Mouse (Mus musculus): ENCODE results near the gene Kel.

Gene Kel

DNA sequence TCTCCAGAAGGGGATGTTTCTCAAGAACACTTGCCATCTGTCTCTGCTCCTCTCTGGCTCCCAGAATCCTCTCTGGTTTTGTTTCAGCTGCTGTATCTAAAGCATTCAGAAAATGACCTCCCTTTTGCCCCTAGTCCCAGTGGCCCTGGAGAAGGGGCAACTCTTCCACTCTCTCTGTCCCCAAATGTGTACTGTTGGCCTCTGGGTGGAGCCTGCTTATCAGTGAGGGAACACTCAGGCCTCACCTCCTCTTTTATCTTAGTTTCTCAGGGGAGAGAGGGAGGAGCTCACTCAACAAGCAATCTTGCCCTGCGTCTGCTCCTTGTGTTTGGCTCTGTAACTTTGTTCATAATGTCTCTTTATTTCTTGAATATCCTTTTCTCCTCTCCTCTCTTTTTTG, at the start of gene Kel:
TSS of gene Kel (minus strand) at position 217 of the 400 bp plus-strand sequence.
- DNase-seq (ENCODE audit: low read depth, low spot score): no peak

DNA sequence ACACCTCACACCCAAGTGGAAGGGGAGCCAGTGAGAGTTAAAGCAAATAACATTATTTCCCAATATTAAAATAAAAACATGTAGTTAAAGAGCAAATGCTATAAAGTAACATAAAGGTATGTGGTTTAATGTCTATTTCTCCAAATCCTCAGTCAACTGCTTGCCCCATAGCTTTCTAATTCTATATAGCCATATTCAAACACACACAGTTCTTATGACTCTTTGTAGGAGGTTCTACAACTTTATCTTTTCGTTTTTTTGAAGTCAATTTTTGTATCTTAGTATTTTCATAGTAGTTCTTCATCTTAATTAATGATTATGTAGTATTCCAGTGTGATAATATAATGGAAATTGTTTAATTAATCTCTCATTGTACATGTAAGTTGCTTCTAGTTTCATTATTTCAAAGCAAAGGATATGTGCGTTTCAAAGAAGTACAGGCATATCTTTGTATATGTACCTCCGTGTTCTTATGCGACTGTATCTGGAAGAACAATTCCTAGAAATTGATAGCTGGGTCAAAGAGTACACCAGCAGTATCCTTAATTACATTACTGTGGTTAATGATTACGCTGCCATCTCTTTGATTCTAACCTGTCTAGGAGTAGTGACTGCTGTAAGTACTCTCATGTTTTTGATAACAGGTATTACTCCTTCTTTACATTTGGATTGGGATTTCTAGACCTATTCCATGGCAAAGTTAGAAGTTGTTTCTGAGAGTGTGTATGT, 40.7 kb upstream of the Kel start:
- no peak for DNase-seq (ENCODE audit: low read depth, low spot score)

DNA sequence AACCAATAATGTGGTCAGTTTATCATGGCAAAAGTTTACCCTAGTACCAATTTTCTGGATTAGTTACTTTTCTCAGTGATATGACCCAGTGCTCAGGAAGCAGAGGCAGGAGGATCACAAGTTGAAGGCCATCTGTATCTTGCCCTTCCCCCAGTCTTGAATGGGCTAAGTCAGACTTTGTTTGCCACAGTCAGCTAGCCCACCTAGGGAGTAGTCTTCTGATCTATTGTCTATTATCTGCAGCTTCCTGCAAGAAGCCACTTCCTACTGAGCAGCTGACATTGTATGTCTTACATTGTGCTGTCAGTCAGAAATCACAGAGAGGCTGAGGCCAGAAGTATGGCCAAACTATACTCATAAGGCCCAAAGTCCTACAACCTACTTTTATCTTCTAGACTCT, 37.0 kb upstream of the Kel start:
- no peak for DNase-seq (ENCODE audit: low read depth, low spot score)

DNA sequence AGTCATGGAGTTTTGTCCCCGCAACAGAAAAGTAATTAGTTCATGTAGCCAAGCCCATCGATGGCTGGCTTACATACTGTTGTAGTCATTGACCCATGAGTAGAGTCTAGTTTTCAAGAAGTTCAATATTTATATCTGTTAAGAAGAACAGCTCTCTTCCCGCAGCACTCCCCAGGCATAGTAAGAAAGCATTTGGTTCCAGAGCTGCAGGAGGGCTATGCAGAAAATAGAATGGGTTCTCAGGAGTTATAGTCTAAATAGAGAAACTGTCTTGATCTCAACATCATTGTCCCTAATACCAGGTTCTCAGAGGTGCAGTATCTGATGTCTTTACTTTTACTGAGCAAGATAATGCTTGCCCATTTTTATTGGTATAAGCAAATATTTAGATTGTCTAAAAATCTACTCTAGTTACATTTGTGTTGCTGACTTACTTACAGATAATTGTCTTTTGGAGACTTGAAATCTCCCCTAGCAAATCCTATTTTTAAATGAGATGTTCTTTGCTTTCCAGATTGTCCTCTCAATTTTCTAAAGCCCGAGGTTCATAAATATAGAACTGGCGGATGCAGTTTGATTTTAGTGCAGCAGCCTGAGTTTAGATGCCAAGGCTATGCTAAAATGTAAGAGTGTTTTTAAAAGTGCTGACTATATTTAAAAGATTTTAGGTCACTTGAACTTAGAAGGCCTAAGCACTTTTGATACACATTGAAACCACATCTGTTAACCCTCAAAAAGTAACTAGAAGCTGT, 30.8 kb upstream of the Kel start:
- DNase-seq (ENCODE audit: low read depth, low spot score): no peak

DNA sequence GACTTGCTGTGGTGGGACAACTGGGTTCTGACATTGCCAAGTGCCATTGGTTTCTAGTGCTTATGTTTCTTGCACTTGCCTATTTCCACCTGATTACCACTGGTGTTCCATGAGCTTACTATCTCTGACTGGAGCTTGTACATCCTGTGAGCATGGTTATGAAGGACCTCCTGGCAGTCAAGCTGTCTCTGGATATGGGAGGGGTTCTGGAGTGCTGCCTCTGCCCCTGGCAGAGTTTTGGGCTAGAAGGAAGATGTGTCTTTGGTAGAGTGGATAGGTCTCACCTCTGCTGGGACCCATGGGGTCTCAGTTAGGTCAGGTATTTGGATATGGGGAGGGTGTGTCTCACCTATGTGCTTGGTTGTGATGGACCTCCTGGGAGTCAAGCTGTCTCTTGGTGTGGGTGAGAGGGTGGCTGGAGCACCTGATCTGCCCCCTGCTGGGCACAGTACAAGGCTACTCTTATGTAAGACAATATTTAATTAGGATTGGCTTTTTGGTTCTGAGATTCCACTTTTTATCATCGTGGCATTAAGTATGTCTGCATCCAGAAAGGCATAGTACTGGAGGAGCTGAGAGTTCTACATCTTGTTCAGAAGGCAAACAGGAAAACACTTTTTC, 24.0 kb upstream of the Kel start:
- no peak for DNase-seq (ENCODE audit: low read depth, low spot score)

DNA sequence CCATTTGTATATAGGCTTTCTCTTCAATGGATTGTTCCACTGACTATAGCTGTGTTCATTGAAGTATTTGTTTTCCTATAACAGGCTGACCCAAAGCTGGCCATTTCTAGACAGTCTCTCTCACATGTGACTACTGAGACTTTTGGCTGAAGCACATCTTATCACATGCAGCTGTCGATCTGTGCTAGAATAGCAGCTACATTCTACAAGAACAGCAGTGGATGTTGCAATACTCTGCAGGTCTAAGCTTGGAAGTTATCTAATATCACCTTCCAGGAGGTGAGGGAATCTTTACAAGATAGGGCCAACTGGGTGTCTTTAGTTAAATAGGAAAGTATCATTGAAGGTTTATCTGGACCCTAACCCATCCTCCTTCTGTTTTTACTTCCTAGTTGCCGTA, 17.3 kb upstream of the Kel start:
- DNase-seq (ENCODE audit: low read depth, low spot score): no peak

DNA sequence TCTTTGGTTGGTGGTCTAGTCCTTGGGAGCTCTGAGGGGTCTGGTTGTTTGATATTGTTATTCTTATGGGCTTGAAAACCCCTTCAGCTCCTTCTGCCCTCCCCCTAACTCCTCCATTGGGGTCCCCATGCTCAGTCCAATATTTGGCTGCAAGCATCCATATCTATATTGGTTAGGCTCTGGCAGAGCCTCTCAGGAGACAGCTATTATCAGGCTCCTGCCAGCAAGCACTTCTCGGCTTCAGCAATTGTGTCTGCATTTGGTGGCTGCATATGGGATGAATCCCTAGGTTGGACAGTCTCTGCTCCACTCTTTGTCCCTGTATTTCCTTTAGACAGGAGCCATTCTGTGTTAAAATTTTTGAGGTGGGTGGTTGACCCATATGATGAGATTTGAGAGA, 6.1 kb upstream of the Kel start:
- no peak for DNase-seq (ENCODE audit: low read depth, low spot score)

DNA sequence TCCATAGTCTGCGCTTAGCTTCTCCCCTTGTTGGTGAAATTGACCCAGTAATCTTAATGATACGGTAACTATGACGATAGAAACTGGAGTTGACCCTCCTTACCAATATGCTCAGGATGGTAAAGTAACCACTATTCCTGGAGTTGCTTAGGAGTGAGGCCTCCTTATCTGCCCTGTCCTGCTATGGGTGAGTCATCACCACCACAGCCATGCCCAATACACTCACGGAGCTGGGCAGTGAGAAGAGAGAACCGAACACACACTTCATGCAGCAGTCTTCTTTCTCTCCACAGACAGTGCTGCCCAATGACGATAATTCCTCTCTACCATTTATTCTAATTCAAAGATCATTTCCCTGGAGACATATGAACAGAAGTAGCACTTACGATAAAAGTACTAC, 2.1 kb upstream of the Kel start:
- no peak for DNase-seq (ENCODE audit: low read depth, low spot score)

DNA sequence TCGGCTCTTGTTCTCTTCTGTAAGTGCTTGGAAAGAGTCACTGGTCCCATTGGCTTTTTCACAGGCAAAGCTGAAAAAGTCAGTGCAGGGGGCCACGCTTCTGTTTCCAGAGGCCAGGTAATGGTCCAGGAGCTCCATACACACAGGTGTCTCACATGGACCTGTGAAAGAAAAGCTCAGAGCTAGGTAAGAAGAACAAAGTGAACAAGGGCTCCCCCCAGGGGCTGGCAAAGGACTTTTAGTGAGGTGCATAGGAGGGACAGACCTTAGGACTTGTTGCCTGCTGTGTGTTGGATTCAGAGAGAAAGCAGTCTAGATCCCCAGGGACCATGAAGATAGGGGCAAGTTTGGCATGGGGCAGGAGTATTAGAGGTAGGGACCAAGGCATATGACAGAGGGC, 1.2 kb downstream of the Kel start:
- no peak for DNase-seq (ENCODE audit: low read depth, low spot score)

DNA sequence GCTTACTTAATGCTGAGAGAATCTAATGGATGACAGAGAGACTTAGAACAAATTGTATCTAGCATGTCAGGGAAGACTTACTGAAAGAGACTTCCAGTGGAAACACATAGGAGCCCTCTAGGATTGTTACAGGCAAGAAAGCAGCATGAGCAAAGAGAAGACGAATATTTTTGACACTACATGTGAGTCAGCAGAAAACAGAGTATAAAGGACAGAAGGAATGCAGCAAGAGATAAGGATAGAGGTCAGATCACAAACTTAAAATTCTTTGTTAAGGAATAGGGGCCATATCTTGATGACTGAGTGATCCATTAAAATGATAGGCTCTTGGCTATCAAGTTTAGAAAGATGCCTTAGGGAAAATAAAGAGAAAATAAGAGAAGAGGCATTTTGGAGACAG, 2.9 kb downstream of the Kel start:
- DNase-seq (ENCODE audit: low read depth, low spot score): no peak

DNA sequence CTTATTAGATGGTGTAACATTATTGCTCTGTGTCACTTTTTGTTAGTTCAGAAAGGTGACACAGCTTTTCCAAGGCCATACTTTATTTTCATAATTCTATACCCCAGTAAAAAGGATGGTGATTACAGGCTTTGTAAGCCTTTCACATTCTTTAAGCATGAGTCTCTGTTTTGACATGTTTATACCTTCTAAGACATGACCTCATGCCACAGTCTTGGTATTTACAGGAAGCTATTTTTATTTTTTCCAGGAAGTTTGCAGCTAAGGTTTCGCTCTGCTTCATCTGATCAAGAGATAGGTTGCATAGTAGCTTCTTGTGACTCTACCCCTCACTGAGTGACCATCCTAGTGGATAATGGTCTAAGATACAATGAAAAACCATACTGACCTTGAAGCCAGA, 9.7 kb downstream of the Kel start:
- no peak for DNase-seq (ENCODE audit: low read depth, low spot score)

DNA sequence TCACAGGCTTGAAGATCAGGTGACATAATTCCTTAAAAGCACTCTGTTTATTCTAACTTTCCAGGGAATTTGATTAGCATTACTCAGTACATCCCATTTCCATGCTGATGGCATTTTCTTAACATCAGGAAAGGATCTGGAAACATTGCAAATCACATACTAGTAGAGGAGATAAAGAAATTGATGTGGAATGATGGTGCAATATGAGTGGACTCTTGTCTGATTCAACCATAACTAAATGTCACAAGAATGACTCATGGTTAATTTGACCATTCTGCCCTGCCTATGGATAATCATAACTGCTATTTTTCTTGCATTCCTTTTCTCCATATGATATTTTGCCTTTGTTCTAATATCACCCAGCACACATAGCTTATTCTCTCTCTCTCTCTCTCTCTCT, 11.9 kb downstream of the Kel start:
- DNase-seq (ENCODE audit: low read depth, low spot score): no peak

DNA sequence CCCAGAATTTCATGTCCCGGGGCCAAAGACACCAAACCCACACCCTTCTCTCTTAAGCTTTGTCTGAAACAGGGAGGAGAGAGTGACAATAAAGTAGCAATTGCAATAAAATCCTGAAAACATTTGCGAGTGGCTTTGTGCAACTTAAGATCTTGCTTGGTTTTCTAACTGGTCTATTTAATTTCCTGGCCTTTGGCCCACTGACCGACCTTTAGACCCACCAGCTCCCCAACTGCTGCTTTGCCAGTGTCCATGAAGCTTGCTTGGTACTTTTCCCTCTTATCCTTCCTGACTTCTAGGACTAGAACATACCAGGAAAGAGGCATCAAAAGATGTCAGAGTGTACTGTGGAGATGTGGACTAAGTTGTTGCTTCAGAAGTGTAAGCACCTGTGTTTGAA, 18.5 kb downstream of the Kel start:
- DNase-seq (ENCODE audit: low read depth, low spot score): no peak

DNA sequence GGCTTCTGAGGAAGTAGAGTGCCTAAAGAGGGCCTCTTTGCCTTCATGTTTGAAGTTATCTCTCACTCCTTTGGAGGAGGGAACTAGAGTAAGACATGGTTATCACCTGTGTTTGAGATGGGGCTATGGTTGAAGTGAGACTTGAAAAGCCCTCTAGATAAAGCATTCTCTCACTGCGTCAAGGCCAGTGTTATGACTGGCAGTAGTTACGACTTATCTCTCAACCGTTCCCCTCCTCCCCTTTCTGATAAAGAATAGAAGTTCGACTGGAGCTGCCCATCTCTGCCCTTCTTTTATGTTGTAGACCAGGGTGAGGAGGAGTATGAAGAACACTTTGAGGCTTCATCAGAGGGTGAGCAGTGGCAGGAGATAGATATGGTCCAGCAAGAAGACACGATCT, 19.2 kb downstream of the Kel start:
- DNase-seq (ENCODE audit: low read depth, low spot score): no peak

DNA sequence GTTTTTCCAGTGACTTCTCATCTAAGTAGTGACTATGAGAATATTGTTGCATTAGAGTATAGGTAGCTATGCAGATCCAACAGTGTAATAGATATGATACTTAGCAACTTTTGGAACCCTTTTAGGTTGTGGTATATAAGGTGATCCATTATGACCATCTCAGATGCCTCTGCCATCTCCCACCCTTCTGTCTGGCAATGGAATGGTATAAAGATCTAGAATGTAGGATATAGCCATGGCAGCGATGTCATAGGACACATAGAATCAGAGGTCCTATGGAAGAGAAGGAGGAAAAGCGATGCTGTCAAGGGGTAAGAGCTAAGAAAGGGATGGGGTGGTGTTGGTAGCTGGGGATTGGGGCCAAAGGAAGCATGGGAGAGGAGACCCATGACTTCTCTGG, 20.0 kb downstream of the Kel start, which contains the start of gene Llcfc1:
TSS of gene Llcfc1 (plus strand) at position 301 of the 400 bp plus-strand sequence.
- no peak for DNase-seq (ENCODE audit: low read depth, low spot score)

DNA sequence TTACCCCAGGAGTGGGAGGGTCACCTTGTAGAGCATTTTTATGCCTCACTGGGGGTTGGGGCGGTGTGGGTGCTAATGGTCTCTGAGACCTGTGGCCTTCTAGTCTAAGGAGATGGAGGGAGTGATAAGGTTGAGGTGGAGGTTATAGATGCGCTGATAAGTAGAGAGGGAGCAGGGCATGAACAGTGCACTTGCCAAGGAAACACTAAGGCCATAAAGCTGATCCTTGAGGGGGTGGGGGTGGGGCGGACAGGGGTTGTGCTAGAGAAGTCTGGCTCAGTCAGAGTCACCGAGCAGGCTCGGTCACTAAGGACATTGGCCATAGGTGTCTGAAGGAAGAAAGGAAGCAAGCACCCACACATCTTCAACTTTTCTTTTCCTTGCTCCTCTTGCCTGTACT, 22.5 kb downstream of the Kel start:
- DNase-seq (ENCODE audit: low read depth, low spot score): no peak

DNA sequence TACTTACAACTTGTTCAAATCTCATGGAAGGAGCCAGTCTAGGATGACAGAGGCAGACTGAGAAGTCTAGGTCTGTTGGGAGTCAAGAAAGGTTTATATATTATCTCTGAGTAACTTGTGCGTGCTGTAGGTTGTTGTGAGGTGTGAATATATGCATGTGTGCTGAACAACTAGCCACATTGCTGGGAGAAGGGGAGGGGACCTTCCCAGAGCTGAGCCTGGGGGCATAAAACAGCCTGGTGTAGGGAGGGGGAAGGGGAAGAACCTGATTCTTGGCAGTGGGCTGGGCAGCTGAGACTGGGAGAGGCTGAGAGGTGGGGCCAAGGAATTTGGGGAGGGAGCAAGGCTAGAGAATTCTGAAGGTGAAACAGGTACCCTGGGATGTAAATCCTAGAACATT, 23.5 kb downstream of the Kel start, which contains the start of gene Trpv5:
TSS of gene Trpv5 (minus strand) at position 101 of the 400 bp plus-strand sequence.
- DNase-seq (ENCODE audit: low read depth, low spot score): no peak

DNA sequence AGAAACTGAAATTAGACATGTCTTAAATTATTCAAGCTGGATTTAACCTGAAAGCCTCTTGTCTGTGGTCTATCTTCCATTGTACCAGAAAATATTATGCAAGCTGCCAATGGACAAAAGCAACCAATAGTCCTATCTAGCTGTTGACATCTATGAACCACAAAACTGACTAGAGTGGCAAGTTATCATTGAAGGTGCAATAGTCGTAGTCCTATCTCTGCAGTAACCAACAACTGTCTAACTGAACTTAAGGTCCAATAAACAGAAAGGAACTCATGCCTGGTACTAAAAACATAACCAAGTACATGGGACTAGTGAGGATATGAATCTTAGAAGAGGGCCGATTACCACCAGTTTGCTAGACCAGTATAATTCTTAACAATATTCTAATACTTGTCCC, 27.6 kb downstream of the Kel start:
- no peak for DNase-seq (ENCODE audit: low read depth, low spot score)

DNA sequence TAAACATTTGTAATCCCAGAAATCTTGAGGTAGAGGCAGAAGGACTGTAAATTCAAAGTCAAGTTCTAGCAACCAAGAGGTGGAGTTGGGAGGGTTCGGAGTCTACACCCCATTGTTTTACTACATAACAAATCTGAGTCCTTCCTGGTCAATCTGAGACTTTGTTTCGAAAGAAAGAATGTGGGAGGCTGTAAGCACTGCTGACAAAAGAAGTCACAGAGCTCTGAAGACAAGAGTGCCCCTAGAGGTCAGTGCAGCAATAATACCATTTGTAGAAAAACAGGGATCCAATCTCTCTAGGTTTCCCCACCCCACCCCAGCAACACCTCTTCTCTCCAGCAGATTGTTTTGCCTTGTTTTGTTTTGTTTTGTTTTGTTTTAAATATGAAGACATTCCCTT, 41.8 kb downstream of the Kel start:
- DNase-seq (ENCODE audit: low read depth, low spot score): no peak

DNA sequence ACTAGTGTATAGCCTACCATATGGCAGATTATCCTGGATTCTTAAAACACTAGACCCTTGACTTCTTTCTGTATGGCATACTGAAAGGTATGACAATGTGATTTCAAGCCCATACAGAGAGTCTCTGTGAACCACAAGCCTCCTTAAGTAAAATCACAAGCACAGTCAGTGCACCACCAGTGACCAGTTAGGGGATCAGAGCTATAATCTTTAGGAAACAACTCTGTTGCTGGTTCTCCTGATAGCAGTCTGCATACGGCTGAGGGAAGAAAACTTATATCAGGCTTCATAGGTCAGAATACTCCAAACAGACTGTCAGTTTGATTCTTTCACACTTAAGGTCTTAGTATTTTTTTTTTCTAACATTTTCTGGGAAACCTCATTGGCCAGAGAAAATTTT, 45.7 kb downstream of the Kel start:
- DNase-seq (ENCODE audit: low read depth, low spot score): no peak

DNA sequence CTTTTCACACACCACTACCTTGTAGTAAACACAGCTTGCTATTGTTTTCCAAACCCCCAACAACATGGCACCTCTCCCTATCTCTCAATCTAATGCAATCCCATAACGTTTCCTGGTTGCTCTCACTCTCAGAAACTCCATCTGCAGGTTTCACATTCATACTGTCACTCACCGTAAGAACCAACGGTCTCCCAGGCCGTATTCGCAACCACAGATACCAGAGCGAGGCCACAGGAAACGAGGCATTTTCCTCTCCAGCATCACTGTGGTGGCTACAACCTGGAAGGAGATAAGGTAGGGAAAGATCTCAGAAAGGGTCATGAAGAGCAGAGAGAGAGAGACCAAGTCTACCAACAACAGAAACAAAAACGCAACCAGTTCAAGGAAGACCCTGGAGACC, 49.5 kb downstream of the Kel start:
- no peak for DNase-seq (ENCODE audit: low read depth, low spot score)

DNA sequence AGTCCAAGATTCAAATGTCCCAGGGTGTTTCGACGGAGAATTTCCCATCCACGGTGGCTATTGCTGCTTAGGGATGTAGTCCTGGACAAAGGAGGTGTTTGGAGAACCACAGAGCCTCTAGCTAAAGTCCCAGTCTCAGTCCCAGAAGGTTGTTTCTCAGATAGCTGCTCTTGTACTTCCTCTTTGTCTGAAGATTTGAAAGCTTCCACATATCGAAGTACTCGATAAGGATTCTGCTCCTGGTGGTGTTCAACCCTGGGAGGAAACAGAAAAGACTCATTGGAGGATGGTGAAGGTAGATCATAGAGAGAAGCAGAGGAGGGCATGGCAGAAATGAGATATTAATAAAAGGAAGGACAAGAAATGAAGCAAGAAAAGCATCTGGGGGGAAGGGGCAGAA, 51.0 kb downstream of the Kel start:
- no peak for DNase-seq (ENCODE audit: low read depth, low spot score)

DNA sequence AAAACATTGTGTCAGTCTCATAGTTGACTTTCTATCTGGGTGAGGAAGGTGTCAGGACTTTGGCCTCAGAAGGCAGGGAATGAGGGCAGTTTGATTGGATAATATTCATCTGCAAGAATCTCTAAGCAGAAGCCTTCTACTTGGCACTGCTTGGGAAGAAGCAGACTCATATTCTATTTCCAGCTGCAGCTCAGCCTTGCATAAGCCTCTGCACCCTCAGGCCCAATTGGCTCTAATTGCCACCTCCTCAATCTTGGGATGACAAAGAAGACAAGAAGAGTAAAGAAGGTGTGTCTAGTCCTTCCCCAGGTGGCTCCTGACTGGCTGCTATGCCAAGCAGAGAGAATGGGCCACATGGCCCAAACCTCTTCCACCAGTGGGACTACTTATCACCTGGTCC, 57.5 kb downstream of the Kel start:
- no peak for DNase-seq (ENCODE audit: low read depth, low spot score)

Data from embryo, embryonic 11.5 days (tissue).